Mouse (Mus musculus) lung, adult 2 months (tissue): Measurements from ENCODE around the gene Rab11fip3.

ENCODE experiments used
- CTCF ChIP-seq: fragments of 200-500 bp; IDR thresholded peaks from 2 replicates; pipeline ENCODE4 v1.5.1; 2011; ENCODE audit warnings: mild to moderate bottlenecking, low read length, control low read depth; ENCODE audit not compliant: insufficient read depth
- POLR2A ChIP-seq: fragments of 200-500 bp; IDR thresholded peaks from 2 replicates; pipeline ENCODE4 v1.6.1; 2011; ENCODE audit warnings: low read depth, mild to moderate bottlenecking, control low read depth, low read length, borderline replicate concordance; ENCODE audit errors: extremely low read depth

GRCm38 (mm10) chr17:25961566-25961965 lies 107.8 kb downstream of the Rab11fip3 start:
- TF ChIP-seq CTCF (no peak), POLR2A (no peak)
